Mouse (Mus musculus) spleen, postnatal 4 days (tissue): ENCODE data around the gene Ppp2r2d.

ENCODE experiments used
- DNase-seq, 2 experiments: peaks; one replicate each; pipeline ENCODE4 v3.0.0; 2022; ENCODE audit warnings: low spot score in 2 of 2

Ppp2r2d gene

GRCm38 (mm10) chr7:138856670-138857069 lies 10.8 kb downstream of the Ppp2r2d start:
- DNase-seq, result no peak

GRCm38 (mm10) chr7:138863950-138864572 lies 18.2 kb downstream of the Ppp2r2d start:
- no peak for DNase-seq

- DNase-seq, result no peak
Observed at GRCm38 (mm10) chr7:138864776-138865175, 18.9 kb downstream of the Ppp2r2d start.

GRCm38 (mm10) chr7:138867286-138867685 lies 21.4 kb downstream of the Ppp2r2d start:
- no peak for DNase-seq

- no peak for DNase-seq
Observed at GRCm38 (mm10) chr7:138868316-138868715, 22.4 kb downstream of the Ppp2r2d start.

- no peak for DNase-seq
Observed at GRCm38 (mm10) chr7:138872956-138873355, 27.1 kb downstream of the Ppp2r2d start.

- no peak for DNase-seq
Observed at GRCm38 (mm10) chr7:138875031-138875430, 29.2 kb downstream of the Ppp2r2d start.

- no peak for DNase-seq
Observed at GRCm38 (mm10) chr7:138883724-138884123, 37.8 kb downstream of the Ppp2r2d start.

- no peak for DNase-seq
Observed at GRCm38 (mm10) chr7:138885365-138886289, 39.7 kb downstream of the Ppp2r2d start.

GRCm38 (mm10) chr7:138898122-138898521 lies 52.2 kb downstream of the Ppp2r2d start:
- no peak for DNase-seq

GRCm38 (mm10) chr7:138898743-138899142 lies 52.9 kb downstream of the Ppp2r2d start:
- DNase-seq, result no peak

- DNase-seq, result no peak
Observed at GRCm38 (mm10) chr7:138903886-138904435, 58.1 kb downstream of the Ppp2r2d start.

GRCm38 (mm10) chr7:138906441-138906840 lies 60.6 kb downstream of the Ppp2r2d start:
- DNase-seq, result no peak

GRCm38 (mm10) chr7:138907043-138907442 lies 61.2 kb downstream of the Ppp2r2d start:
- no peak for DNase-seq

GRCm38 (mm10) chr7:138907976-138908375 lies 62.1 kb downstream of the Ppp2r2d start:
- DNase-seq, result no peak

- DNase-seq, result no peak
Observed at GRCm38 (mm10) chr7:138908768-138909276, 62.9 kb downstream of the Ppp2r2d start.

- DNase-seq, result peak; percentile 85 to 93
Observed at GRCm38 (mm10) chr7:138909277-138910192, 63.7 kb downstream of the Ppp2r2d start, which contains the start of gene Bnip3. Bnip3 (minus strand) TSS chr7:138909519.

- no peak for DNase-seq
Observed at GRCm38 (mm10) chr7:138910193-138910562, 64.3 kb downstream of the Ppp2r2d start.

GRCm38 (mm10) chr7:138913616-138914015 lies 67.7 kb downstream of the Ppp2r2d start:
- no peak for DNase-seq

GRCm38 (mm10) chr7:138919156-138919944 lies 73.5 kb downstream of the Ppp2r2d start:
- peak; percentile 58 to 82 for DNase-seq
